Mouse (Mus musculus): ENCODE data around the gene Akap8l. TPM values are rescaled to one million over a fixed set of nuclear protein-coding genes. Genes with fewer than 3 reads are reported as not detected.

Gene Akap8l
- polyA plus RNA-seq, 1 experiment = 71.5 TPM

GRCm38 (mm10) chr17:32340110-32340509, 10.3 kb downstream of the Akap8l start:
- Histone ChIP-seq H3K4me3 (ENCODE audit: insufficient read depth, low read depth, low read length) (no peak overlapping the region), H3K36me3 (ENCODE audit: control insufficient read depth, insufficient read depth, low read length) (peaks cover 3% of the 10 kb centered on the region; the same call in 1 of the 2 replicates), H3K27ac (ENCODE audit: insufficient read depth, low read depth, low read length) (no peak overlapping the region), H3K4me1 (ENCODE audit: control insufficient read depth, insufficient read depth, low read length) (no peaks in the 10 kb centered on the region), H3K27me3 (replicated peaks; ENCODE audit: control insufficient read depth, insufficient read depth, low read length) (no peaks in the 10 kb centered on the region)
- WGBS = 56% methylated on average over 1 of the region's 1 CpGs
- no peak for DNase-seq
- TF ChIP-seq CTCF (conservative IDR thresholded peaks at IDR 0.05; ENCODE audit: insufficient read depth, insufficient read length, low read depth, low read length) (no peak), POLR2A (IDR thresholded peaks at IDR 0.05; ENCODE audit: low read depth, low read length) (no peak)

DNA sequence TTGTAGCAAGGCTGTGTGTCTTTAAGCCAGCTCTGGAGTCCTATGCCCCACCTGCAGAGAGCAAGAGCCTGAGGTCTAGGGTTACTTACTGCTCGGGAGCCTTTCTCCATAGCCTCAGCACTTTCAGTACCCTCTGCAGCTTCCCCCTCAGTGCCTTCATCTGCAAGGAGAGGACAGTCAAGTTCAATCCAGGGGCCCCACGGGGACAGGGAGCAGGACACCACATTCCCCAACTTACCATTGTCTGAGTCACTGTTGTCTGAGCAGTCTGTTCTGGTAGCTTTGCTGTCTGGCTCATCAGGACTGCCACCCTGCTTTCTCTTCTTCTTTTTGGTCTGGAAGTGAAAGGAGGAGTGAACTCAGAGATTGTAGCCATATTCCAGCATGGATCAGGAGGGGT, 14.5 kb downstream of the Akap8l start:
- Histone ChIP-seq H3K4me1 (ENCODE audit: control insufficient read depth, insufficient read depth, low read length) (no peaks in the 10 kb centered on the region), H3K27me3 (replicated peaks; ENCODE audit: control insufficient read depth, insufficient read depth, low read length) (no peaks in the 10 kb centered on the region), H3K27ac (ENCODE audit: insufficient read depth, low read depth, low read length) (no peak overlapping the region), H3K36me3 (ENCODE audit: control insufficient read depth, insufficient read depth, low read length) (peaks cover 6% of the 10 kb centered on the region), H3K4me3 (ENCODE audit: insufficient read depth, low read depth, low read length) (no peak overlapping the region)
- WGBS = 78% methylated on average over 2 of the region's 2 CpGs
- TF ChIP-seq POLR2A (IDR thresholded peaks at IDR 0.05; ENCODE audit: low read depth, low read length) (no peak), CTCF (conservative IDR thresholded peaks at IDR 0.05; ENCODE audit: insufficient read depth, insufficient read length, low read depth, low read length) (no peak)
- no peak for DNase-seq

GRCm38 (mm10) chr17:32334921-32335320, 15.5 kb downstream of the Akap8l start:
- TF ChIP-seq CTCF (conservative IDR thresholded peaks at IDR 0.05; ENCODE audit: insufficient read depth, insufficient read length, low read depth, low read length) = no peak
- TF ChIP-seq POLR2A (IDR thresholded peaks at IDR 0.05; ENCODE audit: low read depth, low read length) = no peak
- H3K4me1 ChIP-seq (ENCODE audit: control insufficient read depth, insufficient read depth, low read length) = no peaks in the 10 kb centered on the region
- H3K27me3 ChIP-seq (replicated peaks; ENCODE audit: control insufficient read depth, insufficient read depth, low read length) = no peaks in the 10 kb centered on the region
- no peak overlapping the region for H3K4me3 ChIP-seq (ENCODE audit: insufficient read depth, low read depth, low read length)
- DNase-seq = no peak
- peaks cover 6% of the 10 kb centered on the region for H3K36me3 ChIP-seq (ENCODE audit: control insufficient read depth, insufficient read depth, low read length)
- WGBS = 94% methylated on average over 12 of the region's 12 CpGs
- no peak overlapping the region for H3K27ac ChIP-seq (ENCODE audit: insufficient read depth, low read depth, low read length)

DNA sequence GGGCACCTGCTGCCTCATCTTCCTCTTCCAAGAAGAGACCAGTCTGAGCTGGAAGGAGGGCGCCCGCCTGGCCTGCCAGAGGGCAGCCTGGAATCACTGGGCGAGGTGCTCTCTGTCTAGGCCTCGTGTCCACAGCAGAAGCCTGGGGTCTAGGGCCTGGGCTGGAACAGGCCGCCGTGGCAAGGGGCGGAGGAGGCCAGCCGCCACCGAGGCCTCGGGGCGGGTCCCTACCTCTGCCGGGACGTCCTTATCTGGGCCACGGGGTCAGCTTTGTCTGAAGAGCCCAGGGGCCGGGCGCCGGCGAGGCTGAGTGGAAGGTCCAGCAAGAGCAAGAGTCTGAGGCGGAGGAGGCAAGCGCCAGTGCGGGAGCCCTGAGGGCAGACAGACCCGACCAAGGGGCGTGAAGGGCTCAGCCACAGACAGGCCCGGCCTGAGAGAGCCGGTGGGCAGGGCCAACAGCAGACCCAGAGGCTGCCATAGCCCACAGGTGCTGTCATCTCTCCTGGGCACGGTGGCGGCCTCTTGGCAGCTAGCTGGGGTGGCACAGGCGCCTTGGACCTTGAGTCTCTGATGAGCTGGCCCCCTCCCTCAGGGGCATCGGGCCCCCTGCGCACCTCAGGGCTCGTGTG, 16.6 kb downstream of the Akap8l start:
- TF ChIP-seq POLR2A (IDR thresholded peaks at IDR 0.05; ENCODE audit: low read depth, low read length) = no peak
- no peak for TF ChIP-seq CTCF (conservative IDR thresholded peaks at IDR 0.05; ENCODE audit: insufficient read depth, insufficient read length, low read depth, low read length)
- no peak overlapping the region for H3K27ac ChIP-seq (ENCODE audit: insufficient read depth, low read depth, low read length)
- no peaks in the 10 kb centered on the region for H3K4me1 ChIP-seq (ENCODE audit: control insufficient read depth, insufficient read depth, low read length)
- 81% methylated on average over 31 of the region's 31 CpGs for WGBS
- peaks cover 6% of the 10 kb centered on the region for H3K36me3 ChIP-seq (ENCODE audit: control insufficient read depth, insufficient read depth, low read length)
- H3K4me3 ChIP-seq (ENCODE audit: insufficient read depth, low read depth, low read length) = no peak overlapping the region
- DNase-seq = no peak
- H3K27me3 ChIP-seq (replicated peaks; ENCODE audit: control insufficient read depth, insufficient read depth, low read length) = no peaks in the 10 kb centered on the region

GRCm38 (mm10) chr17:32327501-32327900, 22.9 kb downstream of the Akap8l start:
- H3K4me1 ChIP-seq (ENCODE audit: control insufficient read depth, insufficient read depth, low read length) = peaks cover 6% of the 10 kb centered on the region; the same call in 1 of the 2 replicates
- TF ChIP-seq CTCF (conservative IDR thresholded peaks at IDR 0.05; ENCODE audit: insufficient read depth, insufficient read length, low read depth, low read length) (no peak), POLR2A (IDR thresholded peaks at IDR 0.05; ENCODE audit: low read depth, low read length) (no peak)
- H3K27me3 ChIP-seq (replicated peaks; ENCODE audit: control insufficient read depth, insufficient read depth, low read length) = no peaks in the 10 kb centered on the region
- H3K36me3 ChIP-seq (ENCODE audit: control insufficient read depth, insufficient read depth, low read length) = no peaks in the 10 kb centered on the region; the same call in none of the 2 replicates
- H3K4me3 ChIP-seq (ENCODE audit: insufficient read depth, low read depth, low read length) = no peak overlapping the region
- peak overlapping the region; percentile 60; the same call in 1 of the 2 replicates for H3K27ac ChIP-seq (ENCODE audit: insufficient read depth, low read depth, low read length)
- peak; percentile 27 for DNase-seq

DNA sequence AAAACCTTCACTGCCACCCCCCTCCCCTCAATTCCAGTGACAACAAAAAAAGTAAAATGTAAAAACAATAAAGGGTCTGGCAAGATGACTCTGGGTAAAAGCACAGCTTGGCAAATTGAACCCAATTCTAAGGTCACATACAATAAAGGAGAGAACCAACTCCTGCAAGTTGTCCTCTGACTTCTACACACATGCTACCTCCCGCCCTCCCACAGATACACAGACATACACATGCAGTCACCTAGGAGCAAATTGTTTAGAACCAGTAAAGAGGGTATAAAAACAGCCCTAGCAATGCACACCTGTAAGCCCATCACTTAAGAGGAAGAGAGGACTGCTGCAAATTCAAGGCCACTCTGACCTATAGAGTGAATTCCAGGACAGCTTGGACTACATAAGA, 27.6 kb downstream of the Akap8l start:
- H3K4me1 ChIP-seq (ENCODE audit: control insufficient read depth, insufficient read depth, low read length) = peaks cover 6% of the 10 kb centered on the region; the same call in 1 of the 2 replicates
- H3K36me3 ChIP-seq (ENCODE audit: control insufficient read depth, insufficient read depth, low read length) = no peaks in the 10 kb centered on the region; the same call in 1 of the 2 replicates
- H3K27me3 ChIP-seq (replicated peaks; ENCODE audit: control insufficient read depth, insufficient read depth, low read length) = no peaks in the 10 kb centered on the region
- TF ChIP-seq POLR2A (IDR thresholded peaks at IDR 0.05; ENCODE audit: low read depth, low read length) (no peak), CTCF (conservative IDR thresholded peaks at IDR 0.05; ENCODE audit: insufficient read depth, insufficient read length, low read depth, low read length) (no peak)
- DNase-seq = no peak
- H3K27ac ChIP-seq (ENCODE audit: insufficient read depth, low read depth, low read length) = no peak overlapping the region
- 94% methylated on average over 1 of the region's 1 CpGs for WGBS
- no peak overlapping the region for H3K4me3 ChIP-seq (ENCODE audit: insufficient read depth, low read depth, low read length)

DNA sequence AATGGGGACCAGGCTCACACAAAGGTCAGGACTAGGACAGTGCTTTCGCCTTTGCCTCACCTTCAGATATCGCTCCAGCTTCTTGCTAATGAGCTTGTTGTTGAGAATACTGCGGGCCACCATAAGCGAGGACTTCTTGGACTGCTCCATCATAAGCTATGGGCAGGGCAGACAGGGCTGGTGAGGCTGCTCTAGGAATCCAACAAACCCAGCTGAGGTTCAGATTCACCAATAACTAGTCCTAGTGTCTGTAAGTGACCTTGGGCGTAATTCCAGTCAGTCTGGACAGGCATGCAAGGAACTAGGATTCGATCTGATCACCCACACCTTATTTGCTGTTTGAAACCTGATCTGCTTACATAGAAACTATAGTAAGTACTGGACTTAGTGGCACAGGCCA, 28.6 kb downstream of the Akap8l start:
- no peak for TF ChIP-seq POLR2A (IDR thresholded peaks at IDR 0.05; ENCODE audit: low read depth, low read length)
- no peak for TF ChIP-seq CTCF (conservative IDR thresholded peaks at IDR 0.05; ENCODE audit: insufficient read depth, insufficient read length, low read depth, low read length)
- Histone ChIP-seq H3K4me1 (ENCODE audit: control insufficient read depth, insufficient read depth, low read length) (no peaks in the 10 kb centered on the region; the same call in 1 of the 2 replicates), H3K27me3 (replicated peaks; ENCODE audit: control insufficient read depth, insufficient read depth, low read length) (no peaks in the 10 kb centered on the region), H3K36me3 (ENCODE audit: control insufficient read depth, insufficient read depth, low read length) (no peaks in the 10 kb centered on the region; the same call in 1 of the 2 replicates), H3K27ac (ENCODE audit: insufficient read depth, low read depth, low read length) (peak overlapping the region; percentile 63), H3K4me3 (ENCODE audit: insufficient read depth, low read depth, low read length) (peak overlapping the region; percentile 74)
- 10% methylated on average over 6 of the region's 6 CpGs for WGBS
- DNase-seq = peak; percentile 24
